Mouse (Mus musculus) CD4-positive naive resting alpha-beta T cell, adult 57 days (primary cell): ENCODE measurements around the gene Lypd8. TPM values are rescaled to one million over a fixed set of nuclear protein-coding genes. Genes with fewer than 3 reads are reported as not detected.

Experiments used
- total RNA-seq: library from RNA; stranded (reverse); gene quantifications from one replicate; pipeline ENCODE4 v1.2.4, GENCODE M21; 2023

Lypd8 gene
- not detected for total RNA-seq

DNA sequence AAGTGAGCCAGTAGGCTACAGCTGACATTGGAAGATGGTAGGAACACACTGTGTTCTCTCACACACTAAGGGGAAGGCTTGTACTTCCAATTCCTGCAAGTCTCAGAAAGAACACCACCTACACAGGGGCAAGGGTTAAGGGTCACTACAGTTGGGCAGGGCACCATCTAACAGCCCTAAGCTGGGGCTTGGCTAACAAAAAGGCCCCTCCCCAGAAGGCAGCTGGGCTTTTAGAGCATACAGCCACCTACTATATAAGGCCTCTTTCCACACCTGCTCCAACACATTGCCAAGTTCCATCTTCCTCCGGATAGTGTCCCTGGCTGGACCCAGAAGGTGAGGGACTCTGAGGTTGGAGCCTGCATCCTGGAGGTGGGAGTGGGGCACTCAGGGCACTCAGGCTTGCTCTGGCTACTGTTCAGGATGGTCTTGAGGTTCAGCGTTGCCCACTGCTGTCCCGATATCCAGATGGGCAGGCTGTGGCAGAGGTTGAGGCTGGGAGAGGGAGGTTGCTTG, at the start of gene Lypd8:
Lypd8 (plus strand) TSS at position 281 of the 516 bp plus-strand sequence.

GRCm38 (mm10) chr11:58330276-58331148, 48.3 kb upstream of the Lypd8 start, which contains the start of the genes Zfp672 and Sh3bp5l:
Gene Zfp672, minus strand, starts transcription at chr11:58330339.
Gene Sh3bp5l, plus strand, starts transcription at chr11:58330724.

GRCm38 (mm10) chr11:58420815-58421214, 42.0 kb downstream of the Lypd8 start, which contains the start of gene 1810065E05Rik:
Gene 1810065E05Rik, plus strand, starts transcription at chr11:58421111.

DNA sequence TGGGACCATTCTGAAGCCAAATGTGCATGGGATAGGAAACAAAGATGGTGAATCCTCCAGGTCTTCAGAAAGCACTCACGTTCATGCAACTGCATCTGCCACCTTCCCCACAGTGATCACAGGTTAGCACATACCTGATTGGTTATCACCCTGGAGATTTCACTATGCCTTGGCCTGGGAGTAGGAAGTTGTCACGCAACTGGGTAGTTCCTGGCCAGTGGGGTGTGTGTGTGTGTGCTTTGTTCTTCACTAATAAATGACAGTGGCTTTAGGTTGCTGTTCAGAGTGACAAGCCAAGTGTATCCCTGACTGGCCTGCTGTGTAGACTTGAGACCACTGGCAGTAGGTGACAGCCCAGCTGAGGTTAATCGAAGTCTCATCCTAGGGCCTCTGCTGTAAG, 53.4 kb downstream of the Lypd8 start, which contains the start of gene Gm12253:
Gm12253 (plus strand) TSS at position 301 of the 400 bp plus-strand sequence.

Other genes with a start within 250 kb of the Lypd8 start
- 25.9 TPM for gene Gemin5, start 210.5 kb upstream of the Lypd8 start, total RNA-seq
- gene Mrpl22, start 207.4 kb upstream of the Lypd8 start, total RNA-seq = 26.0 TPM
- gene Igtp, start 179.5 kb upstream of the Lypd8 start, total RNA-seq = 94.7 TPM
- gene Irgm2, start 179.4 kb upstream of the Lypd8 start, total RNA-seq = 17.2 TPM
- gene 4930438A08Rik, start 104.2 kb upstream of the Lypd8 start, total RNA-seq = not detected
- 33.3 TPM for gene Zfp692, start 72.0 kb upstream of the Lypd8 start, total RNA-seq
- gene Zfp672, start 48.7 kb upstream of the Lypd8 start, total RNA-seq = 40.5 TPM
- 21.3 TPM for gene Sh3bp5l, start 48.3 kb upstream of the Lypd8 start, total RNA-seq
- gene 1810065E05Rik, start 42.1 kb downstream of the Lypd8 start, total RNA-seq = not detected
- gene Gm12253, start 53.5 kb downstream of the Lypd8 start, total RNA-seq = not detected
- not detected for gene Lypd9, start 73.9 kb downstream of the Lypd8 start, total RNA-seq
- not detected for gene Olfr30, start 83.2 kb downstream of the Lypd8 start, total RNA-seq
- gene Olfr332, start 113.5 kb downstream of the Lypd8 start, total RNA-seq = not detected
- not detected for gene Olfr331, start 123.5 kb downstream of the Lypd8 start, total RNA-seq
- not detected for gene Olfr330, start 155.8 kb downstream of the Lypd8 start, total RNA-seq
- gene Olfr329-ps, start 167.4 kb downstream of the Lypd8 start, total RNA-seq = not detected
- gene Olfr328, start 176.6 kb downstream of the Lypd8 start, total RNA-seq = 0.53 TPM
- not detected for gene Olfr224, start 191.5 kb downstream of the Lypd8 start, total RNA-seq
- not detected for gene Olfr325, start 198.7 kb downstream of the Lypd8 start, total RNA-seq
- not detected for gene Olfr324, start 216.1 kb downstream of the Lypd8 start, total RNA-seq
- gene 2210407C18Rik, start 237.0 kb downstream of the Lypd8 start, total RNA-seq = not detected